Mouse (Mus musculus) embryo, embryonic 10.5 days (tissue): Measurements from ENCODE around the gene Gbp7.
"Not testable (repeated sequence)": the region's sequence is repeated elsewhere in the genome, so short reads cannot be mapped to it uniquely, and the experiment has no call there.

Source experiments
- DNase-seq: peaks from one replicate; pipeline ENCODE4 v3.0.0-alpha.2; 2015; ENCODE audit warnings: low spot score

The Gbp7 gene

DNA sequence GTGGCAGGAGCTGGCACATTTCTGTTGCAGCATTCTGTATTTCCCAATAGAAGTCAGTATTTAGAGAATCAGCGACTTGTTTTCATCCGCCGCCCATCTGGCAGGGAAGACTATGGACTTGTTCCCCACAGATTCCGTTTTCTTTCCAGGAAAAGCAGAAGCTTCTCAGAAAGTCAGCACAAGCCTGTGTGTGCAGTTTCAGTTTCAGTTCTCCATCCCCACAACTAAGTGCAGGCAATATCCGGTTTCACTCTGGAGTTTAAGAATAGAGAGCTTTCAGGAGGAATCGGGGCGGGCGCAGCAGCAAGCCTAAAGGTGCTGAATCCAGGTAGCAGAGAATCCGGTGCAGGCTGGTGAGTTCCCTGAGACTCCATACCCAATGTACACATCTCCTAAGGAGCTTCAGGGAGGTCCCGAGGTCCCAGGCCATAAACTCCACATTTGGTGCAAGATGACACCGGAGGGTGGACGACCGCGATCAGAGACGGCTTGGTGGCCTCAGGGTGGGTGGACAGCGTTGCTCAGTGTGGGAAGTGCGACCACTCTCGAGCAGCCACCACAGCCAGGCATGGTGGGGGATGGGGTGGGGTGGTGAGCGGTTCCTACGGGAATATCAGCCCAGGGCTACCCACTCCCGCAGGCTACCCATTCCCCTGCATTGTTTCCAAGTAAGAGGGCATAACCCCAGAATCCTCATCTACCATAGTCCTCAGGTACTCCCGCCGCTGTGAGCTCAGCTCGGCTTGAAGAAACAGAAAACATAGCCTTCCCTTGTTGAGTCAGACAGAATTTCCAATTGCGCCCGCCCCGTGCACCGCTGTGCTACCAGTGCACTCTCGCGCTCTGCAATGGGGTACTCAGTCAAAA lies at the start of gene Gbp7:
Gene Gbp7 (plus strand): TSS at position 256 of the 867 bp plus-strand sequence.
- peak; percentile 62 for DNase-seq

DNA sequence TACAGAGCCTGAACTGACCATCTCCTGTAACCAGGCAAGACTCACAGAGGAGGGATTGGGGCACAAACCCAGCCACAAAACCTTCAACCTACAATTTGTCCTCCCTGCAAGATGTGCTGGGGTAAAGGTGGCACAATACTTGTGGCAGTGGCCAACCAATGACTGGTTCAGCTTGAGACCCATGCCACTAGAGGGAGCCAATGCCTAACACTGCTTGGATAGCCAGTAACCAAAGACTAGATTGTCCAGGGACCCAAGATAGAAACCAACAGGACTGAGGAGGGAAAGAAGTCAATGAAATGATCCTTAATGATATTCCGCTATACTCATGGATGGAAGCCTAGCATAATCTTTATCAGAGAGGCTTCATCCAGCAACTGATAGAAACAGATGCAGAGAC lies 39.7 kb upstream of the Gbp7 start:
- DNase-seq: peak; percentile 87

DNA sequence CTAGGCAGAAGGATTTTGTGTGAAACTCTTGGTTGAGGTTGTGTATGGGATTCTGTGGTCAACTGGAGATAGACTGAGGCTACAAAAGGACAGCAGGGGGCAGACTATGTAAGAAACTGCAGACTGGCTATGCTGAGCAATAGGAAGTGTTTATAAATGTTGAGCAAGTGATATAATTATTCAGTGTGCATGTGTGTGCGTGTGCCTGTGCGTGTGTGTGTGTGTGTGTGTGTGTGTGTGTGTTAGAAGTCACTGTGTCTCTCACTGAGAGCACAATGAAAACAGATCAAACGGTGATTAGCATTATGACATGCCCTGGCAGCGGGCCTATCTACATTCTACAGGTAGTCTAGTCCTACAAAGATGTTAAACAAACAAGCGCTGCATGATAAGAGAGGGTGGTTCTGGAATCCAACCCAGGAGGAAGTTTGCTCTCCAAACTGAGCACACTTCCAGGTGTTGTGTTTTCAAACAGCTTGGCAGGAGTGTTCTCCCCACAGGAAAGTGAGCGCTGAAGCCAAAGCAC lies 36.5 kb upstream of the Gbp7 start, which contains the start of gene Gbp5:
Gene Gbp5 (plus strand): TSS at position 443 of the 526 bp plus-strand sequence.
- DNase-seq: peak; percentile 55

DNA sequence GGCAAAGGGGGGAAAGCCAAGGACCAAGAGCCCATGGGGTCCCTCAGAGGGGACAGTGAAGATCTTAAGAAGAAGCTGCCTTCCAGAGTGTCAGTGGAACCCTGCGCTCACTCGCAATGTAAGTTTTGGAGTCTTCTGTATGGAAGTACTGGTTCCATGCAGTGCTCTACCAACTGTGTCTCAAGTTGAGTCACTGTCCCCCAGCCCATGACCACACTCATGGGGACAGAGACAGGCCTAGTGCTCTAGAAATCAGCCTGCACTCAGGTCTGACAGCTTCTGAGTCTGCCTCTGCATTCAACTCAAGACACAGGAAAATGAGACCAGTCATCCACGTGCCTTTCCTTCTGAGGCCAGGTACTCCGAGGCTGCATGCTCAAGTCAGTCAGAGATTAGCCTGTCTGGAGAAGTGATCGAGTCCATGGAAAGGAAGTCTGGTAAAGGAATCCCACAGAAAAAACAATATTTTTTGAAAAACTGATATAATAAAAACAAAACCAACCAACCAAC lies 34.9 kb upstream of the Gbp7 start:
- DNase-seq: no peak

DNA sequence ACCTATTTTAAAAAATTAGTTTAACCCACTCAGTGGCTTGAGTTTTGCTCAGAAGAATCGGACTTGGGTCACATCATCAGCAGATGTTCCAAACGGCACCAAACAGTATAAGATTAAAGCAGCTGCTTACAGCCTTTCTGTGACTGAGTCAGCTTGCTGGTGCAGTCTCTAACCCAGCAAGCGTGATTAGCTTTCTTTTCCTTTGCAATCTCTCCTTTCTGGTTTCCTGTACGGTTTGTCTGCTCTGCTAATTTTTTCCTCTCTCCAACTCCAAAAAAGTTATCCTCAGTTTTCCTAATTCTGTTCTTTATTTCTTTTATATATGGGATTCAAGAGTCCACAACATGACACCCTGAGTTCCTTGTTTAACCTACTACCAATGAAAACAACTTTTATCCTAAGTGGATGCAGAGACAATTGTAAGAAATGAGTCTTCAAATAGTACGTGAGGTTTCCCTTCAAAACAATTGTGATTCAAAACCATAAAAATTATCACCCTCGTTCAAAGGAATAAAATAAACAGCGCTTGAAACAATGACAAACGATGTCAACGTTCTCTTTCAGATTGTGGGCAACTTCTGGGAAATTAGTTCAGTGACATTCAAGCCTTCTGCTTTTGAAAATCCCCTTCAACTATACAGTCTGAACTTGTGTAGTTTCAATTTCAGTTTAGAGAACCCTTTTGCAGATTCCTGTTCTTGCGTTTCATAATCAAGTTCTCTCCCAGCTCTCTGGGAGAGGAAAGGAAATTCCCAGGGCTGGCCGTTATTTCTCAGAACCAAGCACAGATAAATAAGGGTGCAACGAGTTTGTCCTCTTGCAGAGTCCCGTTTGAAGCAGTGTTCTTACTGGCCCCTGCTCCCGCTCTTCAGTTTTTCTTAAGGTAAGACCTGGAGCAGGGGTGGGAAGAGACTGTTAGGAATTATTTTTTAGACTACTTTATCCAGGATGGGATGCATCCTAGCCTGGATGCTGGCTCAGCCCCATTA lies 33.7 kb upstream of the Gbp7 start:
- DNase-seq: no peak

DNA sequence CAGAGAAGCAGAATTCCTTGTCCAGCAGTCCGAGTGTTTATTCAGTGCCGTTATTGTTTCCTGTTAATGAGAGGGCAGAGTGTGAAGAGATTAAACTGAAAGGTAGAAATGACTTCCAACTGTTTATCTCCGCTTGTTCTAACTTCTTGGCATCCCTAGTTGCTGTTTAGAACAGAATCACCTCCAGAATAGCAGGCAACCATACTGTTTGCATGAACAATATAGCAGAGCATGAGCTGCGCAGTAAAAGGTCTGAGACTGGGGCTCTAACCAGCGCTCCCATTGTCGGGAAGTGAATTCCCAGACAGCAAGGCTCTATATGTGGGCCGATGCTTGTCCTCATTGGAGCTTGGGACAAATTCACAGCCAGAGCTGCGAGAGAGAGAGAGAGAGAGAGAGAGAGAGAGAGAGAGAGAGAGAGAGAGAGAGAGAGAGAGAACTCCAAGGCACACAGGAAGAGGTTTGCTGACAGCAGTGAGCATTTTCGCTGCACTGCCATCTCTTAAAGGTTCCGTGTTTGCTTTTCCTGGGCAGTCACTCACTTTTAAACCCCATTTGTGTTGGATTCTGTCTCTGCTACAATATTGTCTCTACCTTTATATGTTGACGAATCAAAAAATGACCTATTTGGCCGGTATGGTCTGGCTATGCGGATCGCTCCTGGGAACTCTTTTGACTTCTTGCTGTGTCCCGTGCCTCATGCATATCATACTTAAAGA lies 32.9 kb upstream of the Gbp7 start:
- no peak for DNase-seq

DNA sequence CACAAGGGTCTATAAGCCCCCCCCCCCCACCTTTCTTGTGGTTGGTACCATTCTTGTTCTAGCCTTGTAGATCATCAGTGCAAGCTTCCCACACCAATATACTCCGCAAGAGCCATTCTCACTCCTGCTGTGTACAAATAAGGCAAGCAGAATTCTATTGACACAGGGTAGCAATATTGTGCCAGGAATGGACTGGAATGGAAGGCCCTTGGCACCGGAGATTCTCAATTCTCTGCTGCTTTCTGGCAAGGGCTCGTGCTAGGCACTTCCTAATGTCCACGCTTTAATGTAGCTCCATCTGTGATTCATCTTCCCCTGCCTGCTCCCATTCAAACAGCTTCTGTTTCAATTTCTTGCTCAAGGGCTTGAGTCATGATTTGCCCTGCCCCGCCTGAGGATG lies 31.2 kb upstream of the Gbp7 start:
- DNase-seq: no peak

DNA sequence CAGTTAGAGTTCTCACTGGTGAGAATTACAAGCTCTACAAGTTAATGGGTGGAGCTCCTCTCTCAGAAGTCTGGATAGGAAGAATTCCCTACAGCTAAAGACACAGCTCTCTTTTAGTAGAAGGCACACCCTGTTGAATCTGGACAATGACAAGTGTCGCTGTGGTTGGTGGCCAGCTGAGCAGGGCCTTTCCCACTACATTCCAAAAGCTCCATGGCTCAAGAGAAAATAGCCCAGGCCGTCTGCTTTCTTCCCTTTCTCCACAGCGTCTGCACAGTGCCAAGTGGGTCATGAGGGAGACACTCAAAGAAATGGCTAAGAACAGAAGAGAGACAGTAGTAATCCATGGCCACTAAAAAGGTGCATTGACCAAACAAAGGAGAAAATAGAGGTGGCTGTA lies 2.0 kb upstream of the Gbp7 start:
- DNase-seq: no peak

DNA sequence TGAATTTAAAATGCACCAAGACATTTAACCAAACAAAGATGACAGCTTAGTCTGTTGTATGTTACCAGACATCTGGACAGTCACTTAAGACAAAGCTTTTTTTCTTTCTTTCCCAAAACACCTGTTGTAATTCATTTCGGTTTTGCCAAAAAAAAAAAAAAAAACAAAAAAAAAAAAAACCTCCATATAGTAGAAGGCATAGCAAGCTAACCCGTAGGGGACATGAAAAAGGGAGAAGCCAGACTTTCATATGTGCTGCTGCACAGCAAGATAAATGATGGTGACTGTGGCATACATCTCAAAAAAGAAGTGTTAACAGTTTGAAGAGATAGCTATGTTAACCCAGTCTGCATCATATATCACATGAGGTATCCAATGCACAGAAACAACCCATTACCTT lies 545 bp upstream of the Gbp7 start:
- DNase-seq: no peak

DNA sequence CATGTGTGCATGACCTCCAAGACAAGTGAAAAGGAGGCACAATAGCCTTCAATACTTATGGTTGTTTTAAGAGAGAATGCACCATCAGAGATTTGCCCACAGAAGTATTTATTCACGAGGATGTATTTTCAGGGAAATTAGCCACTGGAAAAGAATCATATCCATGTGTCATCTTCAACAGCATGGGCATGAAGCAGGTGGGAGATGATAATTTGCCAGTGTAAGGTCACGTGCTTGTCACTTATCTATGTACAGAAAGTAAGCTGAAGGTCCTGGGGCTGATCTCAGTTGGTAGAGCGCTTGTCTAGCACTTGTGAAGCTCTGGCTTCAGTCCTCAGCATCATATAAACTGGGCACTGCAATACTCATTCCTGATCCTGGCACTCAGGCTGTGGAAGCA lies 1.5 kb downstream of the Gbp7 start:
- no peak for DNase-seq

DNA sequence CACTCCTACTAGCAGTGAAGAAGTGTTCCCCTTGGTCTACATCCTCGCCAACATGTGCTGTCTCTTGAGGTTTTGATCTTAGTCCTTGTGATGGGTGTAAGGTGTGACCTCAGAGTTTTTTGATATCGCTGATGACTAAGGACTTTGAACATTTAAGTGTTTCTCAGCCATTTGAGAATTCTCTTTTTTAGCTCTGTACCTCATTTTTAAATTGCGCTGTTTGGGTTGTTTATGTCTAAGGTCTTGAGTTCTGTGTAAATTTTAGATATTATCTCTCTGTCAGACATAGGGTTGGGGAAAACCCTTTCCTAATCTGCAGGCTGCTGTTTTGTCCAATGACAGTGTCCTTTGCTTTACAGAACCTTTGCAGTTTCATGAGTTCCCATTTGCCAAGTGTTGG lies 3.0 kb downstream of the Gbp7 start:
- DNase-seq: no peak

DNA sequence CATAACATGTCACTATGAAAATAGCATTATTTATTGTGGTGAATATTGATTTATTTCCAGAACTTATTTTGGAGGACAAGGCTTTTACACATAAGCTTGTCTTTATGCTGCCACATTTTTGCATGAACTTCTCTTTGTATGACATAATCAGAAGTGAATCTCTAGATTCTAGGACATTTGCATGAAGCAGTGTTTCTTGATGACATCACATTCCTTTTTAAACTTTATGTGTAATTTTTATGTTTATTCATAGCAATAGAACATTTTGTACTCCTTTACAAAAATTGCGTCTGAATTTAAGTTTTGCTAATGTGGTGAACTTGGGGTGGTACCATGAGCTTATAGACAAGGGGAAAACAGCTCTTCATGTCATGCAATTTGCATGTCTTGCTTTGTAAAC lies 5.5 kb downstream of the Gbp7 start:
- no peak for DNase-seq

DNA sequence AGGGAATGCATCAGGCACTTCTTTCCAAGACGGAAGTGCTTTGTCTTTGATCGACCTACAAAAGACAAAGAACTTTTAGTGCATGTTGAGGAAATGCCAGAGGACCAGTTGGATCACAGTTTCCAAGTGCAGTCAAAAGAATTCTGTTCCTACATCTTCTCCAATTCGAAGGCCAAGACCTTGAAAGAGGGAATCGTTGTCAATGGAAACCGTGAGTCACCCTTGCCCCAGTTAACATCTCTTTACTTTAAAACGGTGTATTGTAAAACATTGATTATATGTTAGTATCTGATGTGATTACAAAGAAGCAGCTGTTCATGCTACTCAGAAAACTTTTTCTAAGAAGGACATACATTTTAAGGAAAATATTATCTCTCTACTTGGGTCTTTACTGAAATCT lies 11.2 kb downstream of the Gbp7 start:
- no peak for DNase-seq

DNA sequence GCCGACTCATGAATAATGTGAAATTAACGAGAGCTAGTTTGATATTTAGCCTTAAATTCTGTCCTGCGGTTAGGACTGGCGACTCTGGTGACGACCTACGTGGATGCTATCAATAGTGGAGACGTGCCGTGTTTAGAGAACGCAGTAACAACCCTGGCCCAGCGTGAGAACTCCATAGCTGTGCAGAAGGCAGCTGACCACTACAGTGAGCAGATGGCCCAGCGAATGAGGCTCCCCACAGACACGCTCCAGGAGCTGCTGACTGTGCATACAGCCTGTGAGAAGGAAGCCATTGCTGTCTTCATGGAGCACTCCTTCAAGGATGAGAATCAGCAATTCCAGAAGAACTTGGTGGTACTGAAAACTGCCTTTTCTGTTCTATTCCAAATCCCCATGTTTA lies 12.6 kb downstream of the Gbp7 start:
- not testable (repeated sequence) for DNase-seq

DNA sequence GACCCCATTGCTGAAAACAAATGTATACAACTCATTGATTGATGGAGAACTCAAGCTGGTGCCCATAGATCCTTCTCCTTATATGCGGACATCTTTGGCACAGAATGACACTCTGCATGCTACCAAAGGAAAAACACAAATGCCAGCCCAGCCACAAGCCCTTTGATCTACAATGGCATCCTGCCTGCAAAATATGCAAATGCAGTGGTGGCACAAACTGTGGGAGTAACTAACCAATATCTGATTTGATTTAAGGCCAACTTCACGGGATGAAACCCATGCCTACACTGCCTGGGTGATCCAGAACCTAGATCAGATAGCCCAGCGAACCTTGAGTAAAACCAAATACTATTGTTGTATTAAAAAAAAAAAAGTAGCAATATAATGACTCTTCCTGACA lies 16.5 kb downstream of the Gbp7 start:
- DNase-seq: no peak

DNA sequence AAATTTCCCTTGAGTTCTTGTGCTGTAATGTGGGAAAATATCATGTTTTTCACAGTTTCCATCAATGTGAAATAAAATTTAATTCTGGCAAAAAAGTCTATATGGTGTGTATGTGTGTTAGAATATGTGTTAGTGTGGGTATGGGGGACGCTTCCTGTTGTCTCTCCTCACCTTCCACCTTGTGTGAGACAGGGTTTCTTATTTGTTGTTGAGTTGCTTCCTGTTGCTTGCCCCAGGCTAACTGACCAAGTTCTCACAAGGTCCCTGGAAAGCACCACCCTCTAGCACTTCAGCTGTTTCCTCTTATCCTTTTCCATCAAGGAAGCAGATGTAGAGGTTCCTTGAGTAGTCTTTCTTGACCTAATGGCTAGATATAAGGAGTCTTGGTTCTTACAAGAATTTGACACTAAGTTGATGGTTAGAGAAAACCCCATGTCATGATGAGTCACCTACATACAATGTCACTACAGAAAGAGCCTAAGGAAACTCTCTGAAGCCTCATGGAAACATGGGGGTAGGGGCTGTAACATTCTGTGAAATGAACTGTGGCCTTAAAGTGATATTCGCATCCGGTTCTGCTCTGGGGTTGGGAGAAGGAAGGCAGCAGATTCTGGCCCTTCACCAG lies 20.0 kb downstream of the Gbp7 start:
- DNase-seq: no peak

DNA sequence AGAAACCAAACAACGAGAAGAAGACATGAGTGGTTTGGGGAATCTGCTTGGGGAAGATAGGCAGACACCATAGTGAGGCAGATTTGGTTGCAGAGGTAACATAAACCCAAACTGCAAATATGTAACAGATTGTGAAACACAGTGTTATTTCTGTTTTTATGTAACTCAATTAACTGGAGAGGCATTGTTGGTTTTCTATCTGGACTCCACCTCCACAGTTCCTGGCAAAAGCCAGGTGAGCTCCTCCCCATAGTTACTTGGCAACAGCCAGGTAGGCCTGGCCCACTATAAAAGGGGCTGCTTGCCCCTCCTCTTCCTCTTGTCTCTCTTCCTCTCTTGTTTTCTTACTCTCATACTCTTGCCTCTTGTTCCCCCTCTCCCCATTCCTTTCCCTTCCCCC lies 24.5 kb downstream of the Gbp7 start:
- DNase-seq: no peak

DNA sequence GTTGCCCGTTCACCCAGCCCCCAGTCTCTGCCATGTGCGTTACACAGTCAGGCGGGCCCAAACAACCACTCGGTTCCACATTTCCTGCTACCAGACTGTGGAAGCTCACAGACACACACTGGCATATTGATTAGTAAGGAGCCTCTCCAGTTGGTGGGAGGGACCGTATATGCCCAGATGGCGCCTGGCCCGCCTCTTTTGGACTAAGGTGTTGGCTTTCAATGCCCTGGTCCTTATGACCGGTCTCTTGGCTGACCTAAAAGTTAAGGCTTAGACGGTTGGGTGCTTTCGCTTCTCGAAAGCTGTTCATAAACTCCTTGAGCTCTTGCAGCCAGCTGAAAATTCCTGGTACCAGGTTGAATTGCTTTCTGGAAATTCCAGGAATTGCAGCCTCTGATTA lies 25.5 kb downstream of the Gbp7 start:
- no peak for DNase-seq

DNA sequence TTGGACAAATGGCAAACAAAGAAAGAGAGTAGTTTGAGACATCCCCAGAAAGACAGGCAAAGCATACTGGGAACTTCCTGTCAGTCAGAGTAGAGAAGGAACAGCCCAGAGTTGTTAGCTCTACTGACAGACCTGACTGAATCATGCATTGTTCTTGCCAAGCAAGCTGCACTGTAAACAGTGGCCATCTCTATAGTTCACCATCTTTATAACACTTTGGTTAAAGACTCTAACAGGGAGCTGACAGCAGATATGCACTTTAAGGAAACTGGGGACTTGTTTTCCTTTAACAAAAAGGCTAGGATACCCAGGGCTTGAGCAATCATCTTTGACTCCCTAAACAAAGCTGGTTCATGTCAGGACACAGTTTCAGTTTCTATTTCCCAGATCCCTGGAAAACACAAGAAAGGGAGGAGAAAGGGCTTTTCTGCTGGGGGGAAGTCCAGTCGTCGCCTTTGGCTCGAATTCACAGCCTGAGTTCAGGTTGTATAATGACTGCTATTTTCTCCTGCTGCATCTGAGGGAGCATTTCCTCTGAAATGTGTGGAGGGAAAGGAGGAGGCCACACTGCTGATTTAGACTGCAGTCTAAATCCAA lies 29.6 kb downstream of the Gbp7 start, which contains the start of gene Gbp3:
Gene Gbp3 (plus strand): TSS at position 395 of the 597 bp plus-strand sequence.
- no peak for DNase-seq

DNA sequence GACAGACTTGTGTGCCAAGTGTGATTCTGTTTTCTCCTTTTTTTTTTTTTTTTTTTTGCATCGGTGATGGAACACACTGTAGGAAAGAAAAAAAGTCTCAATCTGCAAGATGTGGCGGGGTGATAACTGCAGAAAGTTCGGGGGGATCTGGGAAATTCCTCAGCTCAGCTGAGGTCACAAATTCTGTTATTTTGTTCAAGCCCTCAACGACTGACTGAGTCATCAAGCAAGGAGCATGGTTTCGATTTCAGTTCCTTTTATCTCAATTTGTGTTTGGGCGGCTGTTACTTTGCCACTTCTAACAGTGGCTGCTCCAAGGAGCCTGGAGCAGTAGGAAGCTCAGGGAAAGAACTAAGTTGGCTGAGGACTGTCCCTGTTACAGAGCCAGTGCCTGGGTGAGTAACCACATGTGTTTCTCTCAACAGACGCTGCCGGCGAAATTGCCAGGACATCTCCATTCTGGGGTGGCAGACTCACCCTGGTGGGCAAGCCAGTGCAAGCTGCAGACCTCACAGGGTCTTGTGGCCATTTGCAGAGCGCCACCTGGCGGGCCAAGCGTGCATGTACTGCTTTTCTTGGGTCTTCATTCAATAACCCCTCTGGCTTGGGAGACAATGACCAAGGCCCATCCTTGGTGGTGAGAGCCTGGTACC lies 30.3 kb downstream of the Gbp7 start:
- DNase-seq: peak; percentile 92
